Mouse (Mus musculus): ENCODE results near the gene Bex4. TPM values are rescaled to one million over a fixed set of nuclear protein-coding genes. Genes with fewer than 3 reads are reported as not detected.

Bex4 gene
- total and polyA plus RNA-seq, 2 experiments from 2014 or later, result 66.6 to 207 TPM

- DNase-seq (ENCODE audit: low spot score), result no peak
- no peak for TF ChIP-seq CTCF (IDR thresholded peaks at IDR 0.05)
- Histone ChIP-seq H3K27me3 (ENCODE audit: insufficient read depth, low read length) (no peaks in the 10 kb centered on the region), H3K4me2 (ENCODE audit: low read depth, low read length, poor library complexity, severe bottlenecking) (no peak overlapping the region), H3K9ac (replicated peaks; ENCODE audit: low read length, poor library complexity, severe bottlenecking) (no peak overlapping the region), H3K9me3 (ENCODE audit: low read length) (no peaks in the 10 kb centered on the region), H3K4me3 (ENCODE audit: low read depth, low read length) (no peak overlapping the region), H3K4me1 (ENCODE audit: insufficient read depth, low read length) (no peaks in the 10 kb centered on the region), H3K36me3 (ENCODE audit: insufficient read depth, low read length) (no peaks in the 10 kb centered on the region), H3K27ac (ENCODE audit: low read depth, low read length) (no peak overlapping the region)
- WGBS, result 80% methylated on average over 5 of the region's 5 CpGs
- no peak for ATAC-seq (ENCODE audit: low FRiP score)
Observed at GRCm38 (mm10) chrX:136141385-136141784, 2.6 kb downstream of the Bex4 start.

GRCm38 (mm10) chrX:136143711-136144110, 4.9 kb downstream of the Bex4 start:
- no peaks in the 10 kb centered on the region for H3K27me3 ChIP-seq (ENCODE audit: insufficient read depth, low read length)

GRCm38 (mm10) chrX:136144195-136144594, 5.4 kb downstream of the Bex4 start:
- H3K9ac ChIP-seq (replicated peaks; ENCODE audit: low read length, poor library complexity, severe bottlenecking), result no peak overlapping the region
- no peaks in the 10 kb centered on the region for H3K9me3 ChIP-seq (ENCODE audit: low read length)
- no peak overlapping the region for H3K4me3 ChIP-seq (ENCODE audit: low read depth, low read length)
- no peaks in the 10 kb centered on the region for H3K36me3 ChIP-seq (ENCODE audit: insufficient read depth, low read length)
- no peaks in the 10 kb centered on the region for H3K27me3 ChIP-seq (ENCODE audit: insufficient read depth, low read length)
- H3K4me1 ChIP-seq (ENCODE audit: insufficient read depth, low read length), result no peaks in the 10 kb centered on the region
- DNase-seq (ENCODE audit: low spot score), result no peak
- H3K27ac ChIP-seq (ENCODE audit: low read depth, low read length), result no peak overlapping the region
- no peak overlapping the region for H3K4me2 ChIP-seq (ENCODE audit: low read depth, low read length, poor library complexity, severe bottlenecking)
- 79% methylated on average over 7 of the region's 7 CpGs for WGBS
- no peak for ATAC-seq (ENCODE audit: low FRiP score)
- TF ChIP-seq CTCF (IDR thresholded peaks at IDR 0.05), result no peak

More at GRCm38 (mm10) chrX:136143711-136144110, 4.9 kb downstream of the Bex4 start:
- no peak overlapping the region for H3K4me3 ChIP-seq (ENCODE audit: low read depth, low read length)
- H3K4me1 ChIP-seq (ENCODE audit: insufficient read depth, low read length), result no peaks in the 10 kb centered on the region
- 85% methylated on average over 2 of the region's 2 CpGs for WGBS
- H3K9ac ChIP-seq (replicated peaks; ENCODE audit: low read length, poor library complexity, severe bottlenecking), result no peak overlapping the region
- H3K36me3 ChIP-seq (ENCODE audit: insufficient read depth, low read length), result no peaks in the 10 kb centered on the region
- no peaks in the 10 kb centered on the region for H3K9me3 ChIP-seq (ENCODE audit: low read length)
- DNase-seq (ENCODE audit: low spot score) (no peak), ATAC-seq (ENCODE audit: low FRiP score) (no peak)
- TF ChIP-seq CTCF (IDR thresholded peaks at IDR 0.05), result no peak
- H3K4me2 ChIP-seq (ENCODE audit: low read depth, low read length, poor library complexity, severe bottlenecking), result no peak overlapping the region
- H3K27ac ChIP-seq (ENCODE audit: low read depth, low read length), result no peak overlapping the region

GRCm38 (mm10) chrX:136170625-136171024, 31.8 kb downstream of the Bex4 start:
- ATAC-seq (ENCODE audit: low FRiP score), result no peak
- Histone ChIP-seq H3K9ac (replicated peaks; ENCODE audit: low read length, poor library complexity, severe bottlenecking) (no peak overlapping the region), H3K9me3 (ENCODE audit: low read length) (no peaks in the 10 kb centered on the region), H3K27ac (ENCODE audit: low read depth, low read length) (no peak overlapping the region), H3K27me3 (ENCODE audit: insufficient read depth, low read length) (no peaks in the 10 kb centered on the region), H3K4me1 (ENCODE audit: insufficient read depth, low read length) (no peaks in the 10 kb centered on the region), H3K36me3 (ENCODE audit: insufficient read depth, low read length) (no peaks in the 10 kb centered on the region), H3K4me3 (ENCODE audit: low read depth, low read length) (peak overlapping the region; percentile 50; the same call in 1 of the 2 replicates), H3K4me2 (ENCODE audit: low read depth, low read length, poor library complexity, severe bottlenecking) (peak overlapping the region; percentile 45)
- 65% methylated on average over 10 of the region's 10 CpGs for WGBS
- no peak for TF ChIP-seq CTCF (IDR thresholded peaks at IDR 0.05)
- no peak for DNase-seq (ENCODE audit: low spot score)

- H3K27me3 ChIP-seq (ENCODE audit: insufficient read depth, low read length), result no peaks in the 10 kb centered on the region
- H3K27ac ChIP-seq (ENCODE audit: low read depth, low read length), result peak overlapping the region; percentile 82
- TF ChIP-seq CTCF (IDR thresholded peaks at IDR 0.05), result no peak
- H3K4me3 ChIP-seq (ENCODE audit: low read depth, low read length), result peak overlapping the region; percentile 50
- 19% methylated on average over 24 of the region's 24 CpGs for WGBS
- no peaks in the 10 kb centered on the region for H3K4me1 ChIP-seq (ENCODE audit: insufficient read depth, low read length)
- ATAC-seq (ENCODE audit: low FRiP score) (peak; percentile 83), DNase-seq (ENCODE audit: low spot score) (peak; percentile 86)
- H3K9me3 ChIP-seq (ENCODE audit: low read length), result no peaks in the 10 kb centered on the region
- H3K4me2 ChIP-seq (ENCODE audit: low read depth, low read length, poor library complexity, severe bottlenecking), result peak overlapping the region; percentile 45
- H3K9ac ChIP-seq (replicated peaks; ENCODE audit: low read length, poor library complexity, severe bottlenecking), result peak overlapping the region; percentile 59
- no peaks in the 10 kb centered on the region for H3K36me3 ChIP-seq (ENCODE audit: insufficient read depth, low read length)
Observed at GRCm38 (mm10) chrX:136171189-136172117, 32.7 kb downstream of the Bex4 start.

- Histone ChIP-seq H3K4me2 (ENCODE audit: low read depth, low read length, poor library complexity, severe bottlenecking) (peak within 1 kb of the TSS; percentile 50), H3K27ac (ENCODE audit: low read depth, low read length) (peak within 1 kb of the TSS; percentile 82), H3K4me1 (ENCODE audit: insufficient read depth, low read length) (no peaks in the 10 kb centered on the region), H3K4me3 (ENCODE audit: low read depth, low read length) (peak within 1 kb of the TSS; percentile 50), H3K36me3 (ENCODE audit: insufficient read depth, low read length) (no peaks in the 10 kb centered on the region), H3K9ac (replicated peaks; ENCODE audit: low read length, poor library complexity, severe bottlenecking) (peak within 1 kb of the TSS; percentile 59), H3K9me3 (ENCODE audit: low read length) (no peaks in the 10 kb centered on the region), H3K27me3 (ENCODE audit: insufficient read depth, low read length) (no peaks in the 10 kb centered on the region)
- 24% methylated on average over 10 of the region's 10 CpGs for WGBS
- TF ChIP-seq CTCF (IDR thresholded peaks at IDR 0.05), result peak; percentile 34
- ATAC-seq (ENCODE audit: low FRiP score) (peak; percentile 96), DNase-seq (ENCODE audit: low spot score) (peak; percentile 96)
Observed at GRCm38 (mm10) chrX:136172118-136172551, 33.3 kb downstream of the Bex4 start, which contains the start of gene Tceal8. Gene Tceal8, minus strand, starts transcription at chrX:136172342.
